Mouse (Mus musculus) urinary bladder, postnatal 4 days (tissue): ENCODE measurements at regions not wholly inside any gene's neighbourhood (a gene's known extent, or its start where the extent isn't known, plus 50 kb on each side); places are given as distances from the start of the nearest gene placed in this dataset.

Experiments used
- DNase-seq, 2 experiments: peaks; one replicate each; pipeline ENCODE4 v3.0.0; 2021 to 2022; ENCODE audit warnings: low spot score in 2 of 2

DNA sequence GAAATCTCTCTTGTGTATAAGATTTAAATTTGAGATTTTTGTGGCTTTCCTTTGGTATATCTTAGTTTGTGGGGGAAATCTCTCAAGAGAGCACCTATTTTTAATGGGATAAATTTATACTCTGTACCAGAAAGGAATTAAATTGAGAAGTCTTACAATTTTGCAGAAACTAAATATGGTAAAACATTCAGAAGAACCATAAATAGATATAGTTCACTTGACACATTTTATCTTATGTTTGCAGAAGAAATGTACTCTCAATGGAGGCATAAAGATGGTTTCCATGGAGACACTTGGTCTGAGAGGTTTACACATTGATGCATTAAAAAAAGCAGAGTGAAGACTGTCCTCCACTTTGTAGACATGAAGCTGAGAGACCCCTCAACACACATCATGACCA is 86.9 kb downstream of the Ndufa10 start:
- DNase-seq: no peak

DNA sequence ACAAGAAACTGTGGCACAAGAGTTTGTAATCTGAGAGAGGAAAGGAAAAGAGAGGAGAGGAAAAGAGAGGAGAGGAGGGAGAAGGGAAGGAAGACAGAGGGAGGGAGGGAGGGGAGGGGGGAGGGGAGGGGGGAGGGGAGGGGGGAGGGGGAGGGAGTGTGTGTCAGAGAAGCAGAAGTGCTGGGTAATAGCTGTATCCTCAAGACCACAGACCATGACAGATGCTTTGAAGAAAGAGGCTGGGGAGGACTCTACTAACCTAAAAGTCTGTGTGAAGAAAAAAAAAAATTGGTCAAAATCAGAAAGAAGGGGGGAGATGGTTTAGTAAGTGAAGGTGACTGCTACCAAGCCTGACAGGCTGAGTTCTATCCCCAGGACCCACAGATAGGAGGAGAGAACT is 88.7 kb downstream of the Ndufa10 start:
- no peak for DNase-seq

DNA sequence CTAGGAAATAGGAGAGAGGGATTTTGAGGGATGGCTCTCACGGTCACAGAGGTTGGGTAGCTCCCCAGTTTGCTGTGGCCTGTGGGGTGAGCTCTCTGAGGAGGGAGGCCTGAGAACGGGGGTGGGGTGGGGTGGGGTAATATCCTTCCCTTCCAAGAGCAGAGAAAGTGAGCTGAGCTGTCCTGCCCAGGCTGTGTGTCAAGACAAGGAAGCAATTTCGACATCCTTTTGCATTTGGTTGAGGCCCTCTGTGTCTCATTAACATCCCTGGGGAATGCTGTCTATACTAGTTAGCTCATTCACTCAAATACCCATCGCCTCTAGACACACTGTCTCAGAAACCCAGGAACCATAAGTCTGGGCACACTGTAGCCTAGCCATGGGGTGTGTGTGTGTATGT is 89.9 kb downstream of the Ndufa10 start:
- no peak for DNase-seq

DNA sequence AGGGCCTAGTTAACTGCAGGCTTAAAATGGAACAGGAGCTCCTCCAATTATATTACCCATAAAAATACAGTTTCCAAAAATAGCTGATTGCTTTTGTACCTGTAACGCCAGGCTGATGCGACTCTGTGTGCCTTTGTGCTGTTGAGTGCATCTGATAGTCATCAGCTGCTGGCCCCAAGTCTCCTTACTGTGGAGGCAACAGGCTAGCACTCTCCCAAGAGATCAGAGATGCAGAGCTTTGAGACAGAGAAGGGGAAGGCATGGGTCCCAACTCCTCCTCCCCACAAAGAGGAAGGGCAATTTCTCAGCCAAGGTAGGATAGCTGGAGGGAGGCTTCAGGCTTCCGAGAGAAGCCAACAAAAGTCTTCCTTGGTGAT is 94.2 kb downstream of the Ndufa10 start:
- no peak for DNase-seq

DNA sequence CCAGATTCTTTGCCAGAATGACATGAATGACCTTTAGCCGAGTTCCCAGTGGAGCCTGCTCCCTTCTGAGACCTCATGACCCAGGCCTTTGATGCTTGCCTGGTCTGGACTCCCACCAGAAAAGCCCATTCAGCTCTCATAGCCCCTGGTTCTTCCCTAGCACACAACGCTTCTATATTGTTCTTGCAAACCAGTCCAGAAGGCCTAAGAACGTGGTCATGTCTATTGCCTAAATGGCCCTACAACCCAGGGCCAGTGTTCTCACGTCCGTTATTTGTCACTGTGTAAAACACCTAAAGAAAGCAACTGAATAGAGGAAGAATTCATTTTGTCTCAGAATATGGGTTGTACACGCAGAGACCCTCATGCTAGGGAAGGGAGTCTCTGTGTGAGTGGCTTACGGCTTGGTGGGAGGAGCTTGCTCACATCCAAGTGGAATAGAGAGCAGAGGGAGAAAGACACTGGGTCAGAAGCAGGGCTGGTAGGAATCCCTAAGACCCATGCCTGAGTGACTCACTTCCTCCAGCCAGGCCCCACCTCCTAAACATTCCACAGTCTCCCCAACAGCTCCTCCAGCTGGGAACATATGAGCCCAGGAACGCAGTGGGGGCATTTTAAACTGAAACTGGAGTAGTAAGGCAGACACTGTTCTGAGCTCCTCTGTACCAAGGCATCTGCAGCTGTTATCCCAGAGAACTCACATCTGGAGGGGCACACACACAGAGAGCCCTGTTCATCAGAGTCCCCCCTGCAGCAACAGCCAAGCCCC is 94.7 kb downstream of the Ndufa10 start:
- DNase-seq: peak in 1 of 2 experiments; percentile 58

DNA sequence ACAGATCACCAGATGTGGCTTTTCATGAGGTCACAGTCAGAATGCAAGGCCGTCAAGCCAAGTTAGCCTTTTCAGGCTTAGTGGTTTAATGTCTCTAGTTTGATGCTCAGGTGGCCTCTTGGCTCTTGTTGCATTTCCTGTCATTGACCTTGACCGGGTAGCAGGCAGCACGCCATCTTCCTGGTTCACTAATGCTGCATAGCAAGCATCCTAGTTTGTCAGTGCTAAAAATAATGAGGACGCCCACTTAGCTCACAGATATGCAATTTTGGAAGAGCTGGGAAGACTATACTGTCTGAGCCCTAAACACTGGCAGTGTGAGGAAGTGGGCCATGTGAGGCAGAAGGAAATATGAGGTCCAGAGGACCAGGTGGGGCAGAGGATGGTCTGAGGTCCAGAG is 97.2 kb downstream of the Ndufa10 start:
- DNase-seq: peak in 1 of 2 experiments; percentile 41

DNA sequence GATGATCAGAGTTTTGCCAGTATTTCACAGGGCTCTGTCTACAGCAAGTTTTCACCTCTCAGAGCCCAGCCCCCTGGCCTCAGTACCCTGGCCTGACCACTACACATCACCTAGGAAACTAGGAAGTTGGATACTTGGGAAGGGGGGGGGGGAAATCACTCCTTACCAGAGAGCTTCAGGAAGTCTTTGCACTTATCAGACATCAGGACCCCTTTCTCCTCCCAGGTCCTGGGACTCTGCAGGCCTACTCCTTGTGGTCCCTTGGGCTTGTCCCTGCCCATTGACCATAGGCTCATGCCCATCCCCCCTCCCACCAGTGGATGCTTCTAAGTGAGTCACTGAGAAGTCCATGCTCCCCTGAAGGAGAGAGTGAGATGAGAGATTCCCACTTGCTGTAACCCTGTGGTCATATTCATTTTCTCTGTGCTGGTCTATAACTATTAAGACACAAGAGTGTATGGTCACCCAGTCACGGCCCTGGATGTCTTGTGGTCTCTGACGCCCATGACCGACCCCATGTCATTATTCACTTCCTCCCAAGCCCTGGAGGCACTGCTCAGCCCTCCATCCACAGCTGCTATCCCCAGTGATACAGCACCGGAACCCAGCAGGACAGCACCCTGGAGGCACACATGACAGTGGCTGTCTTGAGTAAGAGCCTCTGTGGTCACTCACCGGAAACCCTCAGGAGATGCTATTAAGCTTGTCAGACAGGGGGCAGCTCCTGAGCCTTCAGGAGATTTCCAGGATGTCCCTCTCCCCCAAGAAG is 101.3 kb downstream of the Ndufa10 start:
- DNase-seq: no peak

DNA sequence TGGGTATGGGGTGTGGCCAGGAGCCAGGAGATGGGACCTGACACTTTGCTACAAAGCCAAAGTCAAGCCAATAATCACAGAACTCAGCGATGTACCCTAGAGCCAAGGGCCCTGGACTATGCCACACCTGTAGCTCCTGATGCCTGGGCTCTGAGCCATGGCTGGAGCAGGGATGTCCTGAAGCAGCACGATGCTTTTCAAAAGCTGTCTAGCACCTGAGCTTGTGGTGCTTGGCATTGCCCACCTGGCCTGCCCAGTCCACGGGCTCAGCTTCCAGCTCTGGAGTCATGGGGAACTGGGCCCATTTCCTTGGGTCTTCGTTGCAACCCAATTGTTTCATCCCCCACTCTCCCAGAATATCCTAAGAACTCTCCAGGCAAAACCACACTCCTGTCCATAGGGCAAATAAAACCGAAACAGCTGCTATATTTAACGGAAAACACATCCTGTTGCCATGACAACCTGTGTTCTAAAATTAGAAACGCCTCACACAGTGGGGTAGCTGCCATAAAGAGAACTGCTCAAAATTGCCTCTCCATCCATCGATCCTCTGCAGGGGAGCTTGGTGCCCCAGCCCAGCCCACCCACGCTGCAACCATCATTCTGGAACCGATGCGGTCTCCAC is 102.2 kb downstream of the Ndufa10 start:
- DNase-seq: no peak

DNA sequence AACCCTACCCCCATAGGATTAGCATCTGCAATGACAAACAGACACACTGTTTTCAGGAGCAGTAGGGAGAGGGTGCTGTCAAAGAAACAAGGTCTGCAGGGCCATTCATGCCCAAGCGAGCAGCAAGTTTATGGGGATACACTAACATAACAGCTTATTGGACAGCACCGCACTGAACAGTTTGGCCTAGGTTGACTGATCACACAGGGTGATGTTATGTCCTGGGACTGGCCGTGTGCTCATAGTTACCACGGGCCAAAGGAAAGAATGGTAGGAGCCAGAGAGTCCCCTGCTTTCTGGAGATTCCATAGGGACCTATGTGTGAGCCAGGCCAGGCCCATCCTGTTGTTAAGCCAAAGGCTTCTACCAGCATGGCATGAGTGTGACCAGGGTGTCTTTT is 102.8 kb downstream of the Ndufa10 start:
- no peak for DNase-seq

DNA sequence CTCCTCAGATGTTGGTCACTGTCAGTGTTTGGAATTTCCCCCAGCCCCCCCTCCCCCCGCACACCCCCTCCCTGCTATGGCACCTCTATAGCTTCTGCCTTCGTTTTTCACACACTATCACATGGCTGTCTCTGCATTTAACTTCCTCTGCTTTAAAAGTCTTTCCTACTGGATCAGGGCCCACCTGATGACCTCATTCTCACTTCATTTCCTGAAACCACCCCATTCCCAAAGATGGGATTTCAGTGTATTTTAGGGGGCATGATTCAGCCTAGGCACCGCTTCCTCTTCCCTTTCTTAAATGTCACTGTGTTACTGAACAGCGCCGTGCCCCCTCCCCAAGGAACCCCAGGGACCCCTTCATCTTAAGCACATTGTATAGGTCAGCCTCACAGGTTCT is 103.7 kb downstream of the Ndufa10 start:
- DNase-seq: no peak

DNA sequence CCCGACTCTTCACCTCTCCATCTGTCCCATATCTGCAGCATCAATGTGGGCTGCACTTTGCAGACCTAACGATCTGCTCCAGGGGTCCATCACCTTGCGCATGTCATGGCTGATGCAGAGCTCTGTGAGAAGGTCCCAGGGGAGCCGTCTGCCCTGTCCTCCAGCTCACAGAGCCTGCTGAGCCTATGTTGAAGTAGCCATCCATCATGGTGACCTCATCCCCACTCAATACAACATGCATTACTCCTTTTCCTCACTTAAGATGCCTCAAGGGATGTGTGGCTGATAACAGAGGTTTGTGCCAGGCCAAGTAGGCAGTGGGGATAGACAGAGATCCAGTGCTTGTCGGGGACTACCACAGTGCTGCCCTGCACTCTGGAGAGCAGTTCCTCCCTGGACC is 107.4 kb downstream of the Ndufa10 start:
- DNase-seq: no peak

DNA sequence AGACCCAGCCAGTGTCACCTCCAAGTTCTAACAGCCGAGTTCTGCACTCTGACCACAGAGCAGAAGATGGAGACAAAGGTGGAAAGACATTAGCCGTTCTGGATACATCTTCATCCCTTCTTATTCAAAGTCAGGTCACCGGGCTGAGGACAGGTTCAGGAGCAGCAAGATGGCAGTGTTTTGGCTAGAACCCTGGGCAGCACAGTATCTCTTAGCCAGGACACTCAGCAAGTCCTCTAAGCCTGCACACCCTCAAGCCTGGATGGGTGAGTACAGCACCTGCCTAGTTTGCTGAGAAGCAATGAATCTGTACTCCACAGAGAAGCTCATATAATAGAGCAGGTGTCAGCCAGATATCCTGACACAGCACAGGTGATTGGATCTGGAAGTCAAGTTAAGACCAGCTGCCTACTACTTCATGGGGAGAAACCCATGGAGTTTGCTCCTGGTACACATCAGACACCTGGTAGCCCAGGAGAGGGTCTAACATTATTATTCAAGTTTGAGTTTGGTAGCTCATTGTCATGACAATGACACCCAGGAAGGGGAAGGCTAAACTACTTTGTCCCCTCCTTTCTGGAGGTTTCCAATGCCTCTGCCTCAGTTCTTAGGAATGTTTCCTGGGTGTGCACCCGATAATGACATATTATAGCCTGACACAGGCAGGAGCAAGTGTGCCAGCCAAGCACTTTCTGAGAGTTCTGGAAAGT is 108.1 kb downstream of the Ndufa10 start:
- DNase-seq: no peak

DNA sequence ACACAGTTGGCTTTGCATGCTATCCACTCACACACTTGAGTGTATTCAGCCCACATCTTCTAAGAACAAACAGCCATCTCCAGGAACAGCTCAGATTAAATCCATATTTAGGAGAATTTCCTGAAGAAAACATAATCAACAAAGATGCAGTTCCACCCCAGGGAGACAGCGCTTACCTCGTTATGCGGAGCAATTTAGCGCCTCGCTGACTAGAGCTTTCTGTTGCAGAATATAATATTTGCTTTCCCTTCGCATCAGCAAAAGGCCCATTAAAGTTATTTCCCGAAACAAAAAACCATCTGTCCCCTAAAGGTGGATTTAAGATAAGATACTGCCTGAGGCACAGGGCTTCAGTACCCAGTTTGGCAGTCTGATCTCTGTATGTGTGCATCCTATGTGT is 112.0 kb downstream of the Ndufa10 start:
- no peak for DNase-seq

DNA sequence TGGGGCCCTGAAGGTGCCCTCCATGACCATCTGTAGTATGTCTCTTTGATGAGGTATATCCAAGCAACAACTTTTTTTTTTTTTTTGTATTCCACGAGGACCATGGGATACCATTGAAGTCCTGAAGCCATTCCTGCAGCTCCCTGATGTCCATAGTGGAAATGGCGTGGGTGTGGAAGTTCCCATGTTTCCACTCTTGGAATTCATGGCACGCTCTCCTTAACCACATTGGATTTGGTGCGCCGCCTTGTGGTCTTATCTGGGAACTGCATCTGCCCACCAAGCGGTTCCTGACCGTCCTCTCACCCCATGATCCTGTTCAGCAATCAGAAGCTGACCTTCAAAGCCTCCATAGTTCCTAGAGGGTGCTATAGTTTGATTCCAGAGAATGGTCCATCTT is 113.4 kb downstream of the Ndufa10 start:
- DNase-seq: peak; percentile 37 to 83

DNA sequence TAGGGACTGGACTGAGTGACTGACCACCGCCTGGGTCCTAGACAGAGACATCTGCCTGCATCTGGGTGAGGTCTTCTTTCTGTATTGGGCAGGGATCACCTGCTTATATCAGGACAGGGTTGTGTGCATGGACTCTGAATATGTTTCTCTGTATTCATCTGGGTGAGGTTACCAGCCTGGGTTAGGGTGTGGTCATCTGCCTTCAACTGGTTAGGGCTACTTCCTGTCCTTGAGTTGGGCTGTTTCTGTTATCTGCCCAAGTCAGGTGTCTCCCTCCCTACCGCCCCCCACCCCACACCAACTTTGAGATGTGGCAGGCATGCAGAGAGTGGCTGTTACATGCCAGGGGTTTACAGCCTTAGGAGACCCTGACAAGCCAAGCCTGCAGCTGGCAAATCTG is 114.2 kb downstream of the Ndufa10 start:
- no peak for DNase-seq

DNA sequence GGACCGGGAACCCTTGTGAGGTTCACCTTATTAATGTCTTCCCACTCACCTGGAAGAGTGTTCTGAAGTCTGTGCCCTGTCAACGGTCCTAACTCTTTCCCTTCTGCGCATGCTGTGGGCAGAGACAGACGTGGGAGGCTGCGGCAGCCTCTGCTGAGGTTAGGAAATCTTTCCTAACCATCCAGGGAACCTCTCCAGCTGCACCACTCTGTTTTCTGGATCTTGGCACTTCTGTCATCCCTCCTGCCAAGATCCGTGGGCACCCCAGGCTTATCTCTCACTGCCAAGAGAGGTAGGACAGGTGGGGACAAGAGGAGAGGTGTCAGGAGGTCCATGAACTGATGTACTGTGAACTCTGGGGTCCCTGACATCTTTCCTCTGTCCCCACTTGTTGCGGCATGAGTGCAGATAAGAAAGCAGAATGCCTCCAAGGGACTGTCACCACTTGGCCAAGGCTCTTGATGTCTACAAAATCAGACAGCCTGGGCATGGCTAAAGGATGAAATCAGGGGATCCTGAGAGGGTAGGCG is 114.8 kb downstream of the Ndufa10 start:
- DNase-seq: no peak

DNA sequence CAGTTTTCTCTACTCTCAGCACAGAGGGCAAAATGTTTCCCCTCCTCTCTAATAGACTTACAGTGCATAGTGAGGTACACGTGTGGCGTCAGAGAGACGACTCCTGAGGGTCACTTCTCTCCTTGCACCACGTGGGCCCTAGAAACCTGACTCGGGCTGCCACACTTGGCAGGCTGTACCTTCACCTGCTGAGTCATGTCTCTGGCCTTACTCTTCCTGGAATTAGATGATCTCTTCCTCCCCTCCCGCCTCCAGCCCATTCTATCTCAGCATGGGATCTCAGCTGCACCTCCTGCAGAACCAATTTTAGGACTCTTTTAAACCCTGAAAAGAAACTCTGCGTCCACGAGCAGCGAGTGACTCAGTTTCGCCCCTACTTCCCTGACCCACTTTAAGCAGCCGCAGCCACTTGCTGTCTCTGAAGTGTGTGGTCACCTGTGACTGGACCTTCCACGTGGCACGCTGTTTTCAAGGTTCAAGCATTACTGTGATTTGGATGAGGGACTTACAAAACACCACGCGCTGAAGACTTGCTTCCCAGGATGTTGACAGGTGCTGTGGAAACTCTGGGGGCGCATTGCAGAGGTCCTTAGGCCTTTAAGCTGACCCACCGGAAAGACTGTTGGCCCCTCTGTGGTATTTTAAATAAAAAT is 125.2 kb downstream of the Ndufa10 start:
- no peak for DNase-seq

DNA sequence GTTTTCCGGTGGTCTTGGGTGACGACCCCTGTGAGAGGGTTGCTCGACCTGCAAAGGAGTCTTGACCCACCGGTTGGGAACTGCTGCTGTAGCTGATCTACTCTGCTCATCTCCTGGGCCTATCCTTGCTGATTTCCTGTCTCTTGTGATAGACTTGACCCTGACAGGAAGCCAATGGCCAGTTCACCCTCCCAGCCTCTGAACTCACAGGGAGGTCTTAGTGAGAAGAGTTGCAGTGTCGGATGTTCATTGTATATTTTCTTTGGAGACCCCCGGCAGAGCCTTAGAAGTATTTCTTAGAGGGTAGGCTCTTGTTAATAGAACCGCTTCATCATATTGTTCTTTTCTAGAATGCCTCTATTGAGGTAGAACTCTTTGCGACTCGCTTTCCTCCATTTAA is 126.0 kb downstream of the Ndufa10 start:
- DNase-seq: no peak

DNA sequence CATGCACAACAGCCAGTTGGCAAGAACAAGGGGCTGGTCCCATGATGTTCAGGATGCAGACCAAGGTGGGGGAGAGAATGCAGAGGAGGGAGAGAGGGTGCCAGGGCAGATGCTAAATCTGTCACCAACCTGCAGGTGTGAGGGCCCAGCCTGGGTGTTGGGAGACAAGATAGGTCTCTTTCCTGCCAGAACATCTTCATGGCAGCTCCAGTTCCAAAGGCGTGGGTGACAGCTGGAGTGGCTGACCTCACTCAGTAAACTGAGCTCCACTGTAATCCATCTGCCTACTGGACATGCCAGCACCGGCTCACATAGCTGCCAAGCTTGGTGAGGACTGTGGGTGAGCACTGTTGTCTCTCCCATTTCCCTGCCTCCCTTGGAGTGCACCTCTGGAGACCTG is 129.9 kb downstream of the Ndufa10 start:
- no peak for DNase-seq

DNA sequence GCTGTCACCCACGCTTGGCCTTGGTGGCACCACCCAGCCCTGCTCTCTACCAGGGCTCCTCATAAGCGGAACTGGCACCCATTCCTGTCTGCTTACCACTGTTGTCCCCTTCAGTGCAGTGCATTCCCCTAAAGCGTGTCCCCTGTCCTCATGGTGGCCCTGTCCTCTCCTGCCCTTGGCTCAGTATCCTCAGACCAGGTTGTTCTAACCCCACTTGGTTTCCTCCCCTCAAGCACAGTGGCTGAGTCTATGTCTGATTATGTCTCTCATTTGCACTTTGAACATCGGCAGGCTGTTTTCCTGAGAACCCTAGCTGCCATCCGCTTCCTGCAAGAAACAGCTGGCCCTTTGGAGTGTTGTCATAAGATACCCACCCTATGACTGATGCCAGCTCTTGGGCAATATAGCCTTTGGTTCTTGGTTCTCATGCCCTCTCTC is 130.5 kb downstream of the Ndufa10 start:
- DNase-seq: no peak

DNA sequence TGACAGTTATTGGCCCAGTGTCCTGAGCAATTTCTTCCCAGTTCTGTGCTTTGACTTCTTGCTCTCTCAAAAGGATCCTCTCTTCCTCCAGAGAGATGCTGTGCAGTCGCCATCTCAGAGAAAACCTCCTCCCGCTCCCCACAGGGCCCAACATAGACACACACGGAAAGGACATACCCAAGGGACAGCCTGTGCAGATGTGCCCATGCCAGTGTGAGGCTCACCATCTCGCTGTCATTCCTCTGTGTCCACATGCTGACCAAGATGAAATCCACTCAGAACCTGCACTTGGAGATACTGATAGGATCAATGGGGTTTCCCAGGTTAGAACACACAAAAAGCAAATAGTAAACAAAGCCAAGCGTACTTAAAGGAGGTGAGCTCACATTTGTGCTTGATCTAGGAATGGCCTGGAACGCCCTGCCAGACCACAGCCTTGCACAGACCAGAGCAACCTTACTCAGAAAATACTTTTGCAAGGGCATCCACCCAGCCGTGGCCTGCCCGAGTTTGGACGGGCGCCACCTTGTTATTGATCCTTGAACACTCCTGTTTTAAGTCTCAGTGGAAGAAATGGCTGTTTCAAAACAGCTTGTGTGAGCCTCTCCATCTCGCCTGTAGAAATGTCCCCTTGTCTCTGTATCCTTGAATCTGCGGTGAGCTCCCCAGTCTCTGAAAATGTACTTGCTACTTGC is 131.7 kb downstream of the Ndufa10 start:
- no peak for DNase-seq
